Mouse (Mus musculus) B cell, adult 62 days (primary cell): Measurements from ENCODE around the gene Arid2. TPM values are rescaled to one million over a fixed set of nuclear protein-coding genes. Genes with fewer than 3 reads are reported as not detected.

Source experiments
- total RNA-seq: library from RNA; stranded (reverse); gene quantifications from 4 replicates; pipeline ENCODE4 v1.2.4, GENCODE M21; 2023

Arid2 gene
- 57.6 to 67.7 TPM (median 62.7 TPM) in 4 replicates for total RNA-seq

DNA sequence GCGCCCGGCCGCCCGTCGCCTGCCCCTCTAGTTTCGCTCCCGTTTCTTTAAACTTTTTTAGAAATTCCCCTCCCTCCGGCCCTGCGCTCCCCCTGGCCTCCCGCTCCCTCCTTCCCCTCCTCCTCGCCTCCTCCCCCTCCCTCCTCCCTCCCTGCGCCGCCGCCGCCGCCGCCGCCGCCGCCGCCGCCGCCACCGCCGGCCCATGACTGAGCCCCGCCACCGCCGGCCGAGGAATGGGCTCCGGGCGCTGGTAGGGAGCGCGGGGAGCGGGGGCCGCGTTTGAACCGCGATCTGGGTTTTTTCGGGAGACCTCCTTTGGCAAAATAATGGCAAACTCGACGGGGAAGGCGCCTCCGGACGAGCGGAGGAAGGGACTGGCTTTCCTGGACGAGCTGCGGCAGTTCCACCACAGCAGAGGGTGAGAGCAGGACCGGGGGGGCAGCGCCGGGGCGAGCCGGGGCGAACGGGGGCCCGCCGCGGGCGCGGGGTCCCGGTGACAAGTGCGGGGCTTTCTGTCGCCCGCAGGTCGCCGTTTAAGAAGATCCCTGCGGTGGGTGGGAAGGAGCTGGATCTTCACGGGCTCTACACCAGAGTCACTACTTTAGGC lies at the start of gene Arid2:
TSS of gene Arid2 (plus strand) at position 150 of the 607 bp plus-strand sequence.

Other genes with a start within 250 kb of the Arid2 start
- gene Scaf11, start 173.3 kb downstream of the Arid2 start, total RNA-seq, result 146 to 161 TPM (median 154 TPM) in 4 replicates